Mouse (Mus musculus) Patski (cell line): Measurements from ENCODE around the gene Tatdn2. TPM values are rescaled to one million over a fixed set of nuclear protein-coding genes. Genes with fewer than 3 reads are reported as not detected.
A peak's percentile ranks its signal among the peaks of the same experiment; 100 is the strongest.
"Not testable (repeated sequence)": the region's sequence is repeated elsewhere in the genome, so short reads cannot be mapped to it uniquely, and the experiment has no call there.

Experiments used
- ATAC-seq: fragments of 100-300 bp; one replicate; pipeline ENCODE4 v1.8.0; 2021
- CTCF ChIA-PET: fragments of 350-600 bp; sonication (Branson Sonifier 250); formaldehyde crosslinking; loops from one replicate; lab custom pipeline; 2022; ENCODE audit warnings: inconsistent platforms; lab: Charles Lee
- POLR2A ChIA-PET: fragments of 350-600 bp; sonication (Branson Sonifier 250); formaldehyde crosslinking; loops from one replicate; lab custom pipeline; 2022; ENCODE audit warnings: antibody characterized with exemption, inconsistent platforms; lab: Charles Lee
- DNase-seq: peaks from one replicate; pipeline ENCODE4 v3.0.0-alpha.2; 2011; ENCODE audit warnings: low read depth, low spot score
- H3K27me3 ChIP-seq: fragments of 371-371 bp; one replicate; pipeline ENCODE4 v1.5.1; 2021
- CTCF ChIP-seq: fragments of 100-300 bp; IDR thresholded peaks from one replicate; pipeline ENCODE4 v1.5.1; 2021
- in situ Hi-C: fragments of 300-500 bp; cut with MboI; formaldehyde crosslinking; loops from 3 replicates; pipeline ENCODE4 v1.11.1; 2018; ENCODE audit warnings: low pct_unique_long_range_greater_than_20kb, mixed read lengths
- polyA plus RNA-seq: library from polyadenylated mRNA; unstranded; gene quantifications from one replicate; pipeline ENCODE4 v1.2.3, GENCODE M21; 2021

Tatdn2 gene
- polyA plus RNA-seq, 1 experiment from 2014 or later: 56.3 TPM

DNA sequence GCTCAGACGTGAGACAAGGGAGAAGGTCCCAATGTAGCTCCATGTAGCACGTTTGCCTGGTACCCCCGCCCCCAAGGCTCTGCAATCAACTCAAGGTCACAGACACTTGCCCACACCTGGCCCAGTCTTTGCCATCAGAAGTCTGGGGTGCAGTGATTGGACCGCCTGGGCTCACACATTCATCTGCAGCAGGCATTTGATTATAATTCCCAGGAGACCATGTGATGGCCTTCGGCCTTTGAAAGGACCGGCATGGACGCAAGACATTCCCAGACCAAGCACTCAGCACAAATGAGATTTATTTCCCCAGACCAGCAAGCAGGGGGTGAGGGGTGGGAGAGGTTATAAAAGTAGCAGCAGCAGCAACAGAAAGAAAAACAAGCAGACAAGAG lies 6.8 kb upstream of the Tatdn2 start:
- CTCF ChIA-PET: interaction anchor here (1.3 kb wide), 1 partner anchor 30 kb away, joined by 3 read pairs; the partner anchor contains the start of gene Ghrl
- TF ChIP-seq CTCF: no peak
- in situ Hi-C loops: loop anchor here (5.0 kb wide), 1 partner anchor 208 kb away; the partner anchor contains the start of gene Creld1
- POLR2A ChIA-PET: no interaction called here
- ATAC-seq: peak; percentile 67
- DNase-seq: peak; percentile 83
- no peaks in the 10 kb centered on the region for H3K27me3 ChIP-seq

DNA sequence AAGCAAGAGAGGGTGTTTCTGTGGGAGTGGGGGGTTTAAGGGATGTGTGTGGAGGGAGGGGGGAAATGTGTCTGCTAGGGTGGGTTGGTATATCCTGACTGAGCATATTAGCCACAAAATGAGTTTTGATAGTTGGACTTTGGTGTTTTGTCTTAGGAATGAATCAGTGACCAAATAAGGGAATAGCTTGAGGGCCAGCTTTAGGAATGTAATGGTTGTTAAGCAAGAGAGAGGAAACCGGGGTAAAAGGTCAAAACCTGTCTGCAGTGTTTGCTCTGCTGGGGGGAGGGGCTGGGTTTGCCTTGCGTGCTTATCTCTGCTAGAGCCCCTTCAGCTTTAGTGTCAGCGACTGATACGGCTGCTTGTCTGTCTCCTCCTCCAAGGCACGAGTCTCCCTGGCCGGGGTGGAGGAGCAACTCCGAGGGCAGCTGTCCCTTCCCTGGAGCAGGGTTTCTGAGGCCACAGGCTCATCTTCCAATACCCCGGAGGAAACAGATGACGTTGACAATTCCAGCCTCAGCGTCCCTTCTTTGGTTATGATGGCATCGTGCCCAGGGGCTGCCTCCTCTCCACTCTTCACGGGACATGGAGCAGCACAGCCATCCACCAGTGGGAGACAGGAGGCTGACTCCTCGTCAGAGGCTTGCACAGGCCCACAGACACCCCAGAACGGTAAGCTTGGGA lies 6.3 kb upstream of the Tatdn2 start:
- peak; percentile 75 for ATAC-seq
- ChIA-PET CTCF (interaction anchor here (1.3 kb wide), 1 partner anchor 29 kb away, joined by 3 read pairs; the partner anchor contains the start of gene Ghrl), POLR2A (interaction anchor here (1.2 kb wide), 1 partner anchor 47 kb away, joined by 4 read pairs; no protein-coding TSS in a partner anchor)
- peak; percentile 88 for DNase-seq
- H3K27me3 ChIP-seq: no peaks in the 10 kb centered on the region
- in situ Hi-C loops: loop anchor here (5.0 kb wide), 1 partner anchor 208 kb away; the partner anchor contains the start of gene Creld1
- no peak for TF ChIP-seq CTCF

DNA sequence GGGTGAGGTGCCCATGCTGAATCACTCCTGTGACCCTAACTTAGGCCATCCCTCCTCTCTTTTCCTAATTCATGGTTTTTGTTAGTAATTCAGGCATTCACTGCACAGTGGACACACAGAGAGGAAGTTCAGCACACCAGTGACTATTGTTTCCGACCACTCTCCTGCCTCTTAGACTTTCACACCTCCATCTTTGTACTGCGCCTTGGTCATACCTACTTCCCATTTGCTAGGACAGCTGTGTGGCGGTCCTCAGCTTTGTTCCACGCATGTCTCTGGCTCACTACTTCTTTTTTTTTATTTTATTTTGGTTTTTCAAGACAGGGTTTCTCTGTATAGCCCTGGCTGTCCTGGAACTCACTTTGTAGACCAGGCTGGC lies 5.8 kb upstream of the Tatdn2 start:
- in situ Hi-C loops: loop anchor here (5.0 kb wide), 1 partner anchor 209 kb away; the partner anchor contains the start of gene Creld1
- TF ChIP-seq CTCF: no peak
- ChIA-PET POLR2A (interaction anchor here (1.2 kb wide), 1 partner anchor 46 kb away, joined by 4 read pairs; no protein-coding TSS in a partner anchor), CTCF (interaction anchor here (1.3 kb wide), 1 partner anchor 29 kb away, joined by 3 read pairs; the partner anchor contains the start of gene Ghrl)
- no peaks in the 10 kb centered on the region for H3K27me3 ChIP-seq
- ATAC-seq (no peak), DNase-seq (no peak)

DNA sequence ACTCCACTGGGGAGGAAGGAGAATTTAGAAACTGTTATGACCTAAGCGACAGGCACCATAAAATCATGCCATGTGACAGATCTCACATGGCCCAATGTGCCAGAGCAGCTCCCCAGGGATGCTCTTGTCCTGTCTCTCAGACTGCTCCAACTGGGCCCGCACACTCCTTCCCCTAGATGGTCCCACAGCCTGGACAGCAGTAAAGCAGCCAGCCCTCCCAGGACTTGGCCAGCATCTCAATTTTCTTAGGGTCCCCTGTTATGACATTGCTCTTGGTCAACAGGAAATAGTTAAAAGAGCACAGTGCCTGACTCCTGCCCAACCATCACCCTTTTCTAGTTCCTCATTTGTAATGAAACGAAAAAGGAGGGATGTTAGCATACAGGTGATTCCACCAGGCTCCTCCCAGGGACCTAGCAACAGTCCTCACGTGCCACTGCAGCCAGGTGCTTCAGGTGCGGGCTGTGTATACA lies 4.2 kb upstream of the Tatdn2 start:
- DNase-seq (no peak), ATAC-seq (no peak)
- POLR2A ChIA-PET: no interaction called here
- in situ Hi-C loops: loop anchor here (5.0 kb wide), 1 partner anchor 210 kb away; the partner anchor contains the start of gene Creld1
- no peak for TF ChIP-seq CTCF
- CTCF ChIA-PET: interaction anchor here (1.6 kb wide), 1 partner anchor 54 kb away, joined by 5 read pairs; the partner anchor contains the start of gene Irak2
- H3K27me3 ChIP-seq: no peaks in the 10 kb centered on the region

DNA sequence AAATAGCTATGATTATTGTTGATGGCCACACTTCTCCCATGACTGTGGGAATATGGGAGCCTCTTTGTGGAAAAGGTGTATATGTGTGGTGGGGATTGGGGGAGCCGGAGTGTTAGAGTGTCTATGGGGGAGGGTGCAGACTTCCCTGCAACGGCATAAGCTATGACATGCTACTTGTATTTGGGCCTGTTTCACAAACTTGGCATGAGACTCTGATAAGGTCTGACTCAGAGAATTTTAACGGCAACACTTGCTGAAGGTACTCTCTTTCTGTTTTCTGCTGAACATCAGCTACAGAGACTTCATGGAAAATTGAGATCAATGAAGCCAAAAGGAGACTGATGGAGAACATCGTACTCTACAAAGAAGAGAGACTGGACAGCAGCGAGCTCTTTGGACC lies 3.5 kb upstream of the Tatdn2 start:
- TF ChIP-seq CTCF: no peak
- no peaks in the 10 kb centered on the region for H3K27me3 ChIP-seq
- ChIA-PET CTCF (interaction anchor here (1.6 kb wide), 1 partner anchor 55 kb away, joined by 5 read pairs; the partner anchor contains the start of gene Irak2), POLR2A (interaction anchor here (0.5 kb wide), 1 partner anchor 226 kb away, joined by 4 read pairs; no protein-coding TSS in a partner anchor)
- ATAC-seq (no peak), DNase-seq (no peak)
- in situ Hi-C loops: loop anchor here (5.0 kb wide), 1 partner anchor 211 kb away; the partner anchor contains the start of gene Creld1

DNA sequence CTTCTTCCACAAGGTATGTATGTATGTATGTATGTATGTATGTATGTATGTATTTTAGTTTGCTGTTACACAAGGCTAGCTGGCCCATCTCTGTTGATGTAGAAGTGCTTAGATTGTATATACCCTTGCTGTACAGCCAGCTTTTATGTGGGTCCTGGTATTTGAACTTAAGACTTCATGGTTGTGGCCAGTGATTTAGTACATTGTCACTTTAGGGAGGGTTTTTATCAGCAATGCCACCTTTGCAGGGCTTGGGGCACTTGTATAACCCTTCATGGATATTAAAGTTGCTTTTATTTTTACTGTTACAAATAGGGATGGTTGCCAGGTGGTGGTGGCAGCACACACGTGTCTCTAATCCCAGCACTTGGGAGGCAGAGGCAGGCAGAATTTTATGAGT lies 1.6 kb upstream of the Tatdn2 start:
- ChIA-PET CTCF (no interaction called here), POLR2A (interaction anchor here (1.2 kb wide), 1 partner anchor 213 kb away, joined by 8 read pairs; no protein-coding TSS in a partner anchor)
- ATAC-seq (no peak), DNase-seq (no peak)
- H3K27me3 ChIP-seq: no peaks in the 10 kb centered on the region
- in situ Hi-C loops: no loop called here
- no peak for TF ChIP-seq CTCF

DNA sequence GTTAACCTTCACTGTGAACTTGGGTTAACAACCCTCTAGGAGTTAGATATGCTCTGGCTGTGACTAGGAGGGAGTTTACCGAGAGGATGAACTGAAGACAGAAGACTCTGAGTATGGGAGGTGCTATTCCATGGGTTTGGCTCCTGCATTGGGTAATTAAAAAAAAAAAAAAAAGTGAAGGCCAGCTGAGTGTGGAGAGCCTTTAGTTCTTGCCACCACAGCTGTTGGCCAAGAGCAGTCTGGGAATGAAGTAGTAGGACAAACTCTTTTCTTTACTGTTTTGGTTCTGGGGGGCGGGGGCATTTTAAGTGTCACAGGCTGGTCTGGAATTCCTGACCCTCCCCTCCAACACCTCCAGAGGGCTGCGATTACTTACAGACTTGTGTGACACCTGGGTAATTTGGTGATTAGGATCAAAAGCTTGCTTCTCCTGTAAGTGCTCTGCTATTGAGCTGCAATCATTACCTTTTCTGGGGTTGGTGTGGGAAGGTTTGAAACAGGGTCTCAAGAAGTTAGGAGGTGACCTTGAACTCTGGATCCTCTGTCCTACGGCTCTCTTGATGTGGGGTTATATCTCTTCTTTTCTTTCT lies 989 bp upstream of the Tatdn2 start:
- DNase-seq: no peak
- POLR2A ChIA-PET: interaction anchor here (0.7 kb wide), 1 partner anchor 70 kb away, joined by 3 read pairs; no protein-coding TSS in a partner anchor

DNA sequence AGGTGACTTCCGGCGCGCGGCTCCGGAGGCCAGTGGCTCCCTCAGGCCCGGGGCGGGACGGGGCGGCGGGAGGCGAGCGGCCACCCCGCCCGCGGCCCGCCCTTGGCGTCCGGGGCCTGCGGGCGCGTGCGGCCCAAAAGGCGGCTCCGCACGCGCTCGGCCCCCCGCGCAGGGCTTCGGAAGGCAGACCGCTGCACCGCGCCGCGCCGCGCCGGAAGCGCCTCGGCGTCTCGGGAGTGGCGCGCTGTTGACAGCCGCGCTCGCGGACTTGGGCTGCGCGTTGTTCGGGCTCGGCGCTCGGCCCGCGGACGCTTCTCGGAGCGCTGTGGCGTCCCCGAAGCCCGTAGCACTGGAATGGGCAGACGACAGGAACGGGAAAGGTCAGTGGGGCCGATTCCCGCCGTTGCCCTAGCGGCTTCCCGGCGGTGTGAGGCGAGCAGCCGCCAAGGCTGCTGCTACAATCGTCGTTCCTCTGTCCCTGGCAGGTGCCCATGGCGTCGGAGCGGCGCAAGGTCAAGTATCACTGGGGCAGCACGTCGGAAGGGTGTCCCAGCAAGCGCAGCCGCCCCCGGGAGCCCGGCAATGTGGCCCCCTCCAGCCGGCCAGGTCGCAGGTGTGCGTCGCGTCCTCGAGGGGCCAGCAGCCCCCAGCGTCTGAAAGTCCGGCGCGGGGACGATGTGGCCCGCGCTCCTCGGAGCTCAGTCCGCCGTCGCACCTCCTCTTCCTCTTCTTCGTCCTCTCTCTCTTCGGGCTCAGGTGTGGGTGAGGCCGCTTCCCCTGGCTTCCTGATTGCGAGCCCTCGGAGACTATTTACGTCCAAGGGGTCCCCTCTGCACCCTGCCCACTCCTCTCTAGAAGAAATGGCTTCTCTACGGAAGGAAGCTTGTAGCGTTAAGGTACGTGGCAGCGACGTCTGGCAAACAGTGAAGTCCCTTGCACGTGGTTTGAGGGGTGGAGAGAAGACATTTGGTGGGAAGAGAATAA lies 664 bp downstream of the Tatdn2 start:
- CTCF ChIA-PET: interaction anchor here (1.0 to 1.6 kb wide), 2 partner anchors 10 to 59 kb away, joined by 3 to 6 read pairs; partner anchors contain the start of gene Irak2
- no peaks in the 10 kb centered on the region for H3K27me3 ChIP-seq
- no peak for TF ChIP-seq CTCF
- ATAC-seq: peak; percentile 15
- POLR2A ChIA-PET: interaction anchor here (0.7 to 1.1 kb wide), 2 partner anchors 21 to 35 kb away, joined by 4 read pairs; no protein-coding TSS in a partner anchor
- DNase-seq: no peak
- in situ Hi-C loops: no loop called here

More for the DNA sequence above, 989 bp upstream of the Tatdn2 start:
- ATAC-seq: no peak
- in situ Hi-C loops: no loop called here
- CTCF ChIA-PET: interaction anchor here (0.9 to 1.6 kb wide), 3 partner anchors 14 to 58 kb away, joined by 4 to 6 read pairs (median 4); partner anchors contain the start of gene Irak2
- no peak for TF ChIP-seq CTCF
- H3K27me3 ChIP-seq: no peaks in the 10 kb centered on the region

DNA sequence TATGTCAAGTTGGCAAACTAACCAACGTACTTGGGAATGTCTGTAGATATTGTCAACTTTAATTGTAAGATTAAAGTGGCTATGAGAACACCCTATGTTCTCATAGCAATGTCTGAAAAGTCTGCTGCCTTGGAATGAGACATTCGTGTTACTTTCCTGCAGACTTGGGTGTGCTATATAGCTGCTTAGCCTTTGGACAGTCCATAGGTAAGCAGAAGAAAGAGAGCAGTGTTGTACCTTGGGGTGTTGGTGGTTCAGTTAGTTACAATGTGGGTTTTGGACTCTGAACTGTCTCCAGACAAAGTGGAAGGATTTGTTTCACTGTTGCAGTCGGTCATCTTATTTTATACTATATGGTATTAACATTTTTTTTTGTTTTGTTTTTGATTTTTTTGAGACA lies 15.9 kb downstream of the Tatdn2 start:
- ChIA-PET POLR2A (no interaction called here), CTCF (interaction anchor here (1.2 kb wide), 1 partner anchor 12 kb away, joined by 3 read pairs; no protein-coding TSS in a partner anchor)
- DNase-seq: no peak
- no peak for TF ChIP-seq CTCF
- in situ Hi-C loops: no loop called here
- no peak for ATAC-seq
- H3K27me3 ChIP-seq: no peaks in the 10 kb centered on the region

DNA sequence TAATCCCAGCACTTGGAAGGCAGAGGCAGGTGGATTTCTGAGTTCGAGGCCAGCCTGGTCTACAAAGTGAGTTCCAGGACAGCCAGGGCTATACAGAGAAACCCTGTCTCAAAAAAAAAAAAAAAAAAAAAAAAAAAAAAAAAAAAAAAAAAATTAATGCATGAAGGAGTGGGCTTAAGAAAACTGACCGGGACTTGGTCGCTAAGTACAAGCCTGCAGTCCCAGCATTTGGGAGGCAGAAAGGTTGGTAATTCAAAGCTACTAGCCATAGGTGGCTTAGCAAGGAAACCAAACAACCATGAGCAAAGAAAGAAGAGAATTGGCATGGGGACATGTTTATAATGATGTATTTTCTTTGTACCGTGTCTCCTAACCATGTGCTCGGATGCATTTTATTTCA lies 16.5 kb downstream of the Tatdn2 start:
- POLR2A ChIA-PET, CTCF ChIA-PET, DNase-seq, in situ Hi-C loops, H3K27me3 ChIP-seq, ATAC-seq: not testable (repeated sequence)
